Mouse (Mus musculus): Measurements from ENCODE around the gene Rbm5.

GRCm38 (mm10) chr9:107695441-107696105 is 75.2 kb downstream of the Rbm5 start:
- TF ChIP-seq POLR2A (IDR thresholded peaks at IDR 0.05; ENCODE audit: borderline replicate concordance, low read depth, low read length) (no peak), CTCF (IDR thresholded peaks at IDR 0.05; ENCODE audit: low read depth, low read length) (no peak)

Measured in bone marrow macrophage, adult 2 months (primary cell).